Mouse (Mus musculus) limb, embryonic 14.5 days (tissue): ENCODE measurements around the gene Golga2. TPM values are rescaled to one million over a fixed set of nuclear protein-coding genes. Genes with fewer than 3 reads are reported as not detected.

ENCODE experiments used
- ATAC-seq: fragments of 200-750 bp; cut with Nextera tagmentation; 2 replicates; pipeline ENCODE4 v1.8.0; 2017; ENCODE audit warnings: low read depth, moderate number of reproducible peaks, moderate TSS enrichment; ENCODE audit not compliant: low FRiP score
- DNase-seq: peaks from one replicate; pipeline ENCODE4 v3.0.0-alpha.2; 2015; ENCODE audit warnings: low spot score
- H3K27ac ChIP-seq: fragments of 300-500 bp; sonication (generic); replicated peaks from 2 replicates; pipeline ENCODE4 v1.5.1; 2014; ENCODE audit warnings: low read depth, mild to moderate bottlenecking, low read length, moderate library complexity, mixed read lengths
- H3K27me3 ChIP-seq: fragments of 300-500 bp; sonication (generic); 2 replicates; pipeline ENCODE4 v1.6.1; 2014; ENCODE audit warnings: low read length, mixed read lengths; ENCODE audit not compliant: control insufficient read depth, insufficient read depth
- H3K36me3 ChIP-seq: fragments of 300-500 bp; sonication (generic); 2 replicates; pipeline ENCODE4 v1.6.1; 2014; ENCODE audit warnings: mild to moderate bottlenecking, low read length, moderate library complexity, mixed read lengths; ENCODE audit not compliant: control insufficient read depth, insufficient read depth
- H3K4me1 ChIP-seq: fragments of 300-500 bp; sonication (generic); 2 replicates; pipeline ENCODE4 v1.6.1; 2014; ENCODE audit warnings: antibody characterized with exemption, low read length, mixed read lengths; ENCODE audit not compliant: control insufficient read depth, insufficient read depth
- H3K4me2 ChIP-seq: fragments of 300-500 bp; sonication (generic); replicated peaks from 2 replicates; pipeline ENCODE4 v1.6.1; 2014; ENCODE audit warnings: low read depth, mild to moderate bottlenecking, low read length, moderate library complexity; ENCODE audit not compliant: severe bottlenecking
- H3K4me3 ChIP-seq: fragments of 300-500 bp; sonication (generic); replicated peaks from 2 replicates; pipeline ENCODE4 v1.5.1; 2014; ENCODE audit warnings: low read length
- H3K9ac ChIP-seq: fragments of 300-500 bp; sonication (generic); 2 replicates; pipeline ENCODE4 v1.6.1; 2014; ENCODE audit warnings: mild to moderate bottlenecking, low read depth, low read length, moderate library complexity; ENCODE audit not compliant: severe bottlenecking
- H3K9me3 ChIP-seq: fragments of 300-500 bp; sonication (generic); 2 replicates; pipeline ENCODE4 v1.6.1; 2016; ENCODE audit warnings: low read length; ENCODE audit not compliant: control insufficient read depth
- POLR2A ChIP-seq: fragments of 200-500 bp; IDR thresholded peaks from 2 replicates; pipeline ENCODE4 v1.8.0; 2012; ENCODE audit warnings: inconsistent platforms, mild to moderate bottlenecking, moderate library complexity, borderline replicate concordance; ENCODE audit not compliant: insufficient read depth, insufficient read length; ENCODE audit errors: extremely low read depth
- WGBS: fragments of 180-500 bp; shearing (Covaris S2); extraction: QIAGEN DNeasy Blood & Tissue Kit; methylation state at CpG from one replicate; pipeline ENCODE4 v1.1.7; 2014; 5-methylcytosine and 5-hydroxymethylcytosine counted together
- polyA plus RNA-seq, 2 experiments: library from polyadenylated mRNA; depleted of rRNA in 1 of 2; stranded (reverse) in 1 of 2; unstranded in 1 of 2; fragments of >200 nt; fragmentation: Nextera tagmentation in 1 of 2; extraction: Ambion mirVana in 1 of 2; gene quantifications; 2 replicates each; pipeline versions ENCODE4 v1.2.1 to v1.2.3; 2012 to 2014

Gene Golga2
- polyA plus RNA-seq, 2 experiments = 32.4 to 63.1 TPM

DNA sequence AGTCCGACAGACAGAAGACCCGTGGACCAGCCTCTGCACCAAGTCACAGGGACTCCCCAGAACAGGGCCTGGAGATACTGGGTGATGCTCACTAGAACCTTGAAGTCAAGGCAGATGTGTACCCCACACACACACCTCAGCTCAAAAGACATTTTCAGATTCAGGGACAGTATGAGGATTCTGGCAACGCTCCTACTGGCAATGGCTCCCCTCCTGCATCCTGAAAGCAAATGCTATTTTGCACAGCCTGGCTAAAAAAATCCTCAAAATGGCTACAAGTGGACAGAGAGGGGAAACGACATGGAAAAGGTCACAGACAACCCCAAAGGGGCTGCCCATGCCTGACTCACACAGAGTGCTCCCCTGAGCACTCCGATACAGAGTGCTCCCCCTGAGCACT, 45.0 kb downstream of the Golga2 start:
- H3K9ac ChIP-seq = no peak overlapping the region
- DNase-seq (no peak), ATAC-seq (no peak)
- no peaks in the 10 kb centered on the region for H3K9me3 ChIP-seq
- 89% methylated on average over 5 of the region's 5 CpGs for WGBS
- H3K27me3 ChIP-seq = no peaks in the 10 kb centered on the region
- peaks cover 68% of the 10 kb centered on the region for H3K36me3 ChIP-seq
- no peak overlapping the region for H3K27ac ChIP-seq
- TF ChIP-seq POLR2A = no peak
- peaks cover 31% of the 10 kb centered on the region for H3K4me1 ChIP-seq
- no peak overlapping the region for H3K4me3 ChIP-seq
- no peak overlapping the region for H3K4me2 ChIP-seq

DNA sequence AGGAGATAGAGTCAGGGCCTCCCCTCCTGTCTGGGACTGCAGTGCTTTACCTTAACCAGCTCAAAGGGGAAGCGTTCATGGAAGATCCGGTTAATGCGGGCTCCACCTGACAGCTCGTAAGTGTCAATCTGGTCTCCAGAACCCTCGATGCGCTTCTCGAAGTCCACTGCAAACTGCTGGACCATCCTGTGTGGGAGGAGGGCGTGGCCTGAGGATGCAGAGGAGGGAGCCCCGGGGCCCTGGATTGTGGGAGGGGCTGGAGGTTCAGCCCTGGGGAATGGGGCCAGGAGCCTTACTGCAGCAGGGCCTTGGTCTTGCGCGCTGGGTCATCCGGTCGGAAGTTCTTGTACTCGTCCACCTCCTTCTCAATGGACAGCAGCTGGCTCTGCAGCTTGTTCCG, 48.7 kb downstream of the Golga2 start:
- no peaks in the 10 kb centered on the region for H3K4me1 ChIP-seq
- peaks cover 90% of the 10 kb centered on the region for H3K36me3 ChIP-seq
- 52% methylated on average over 15 of the region's 15 CpGs for WGBS
- H3K9ac ChIP-seq = no peak overlapping the region
- TF ChIP-seq POLR2A = no peak
- H3K9me3 ChIP-seq = no peaks in the 10 kb centered on the region
- H3K27ac ChIP-seq = no peak overlapping the region
- H3K4me3 ChIP-seq = no peak overlapping the region
- H3K4me2 ChIP-seq = no peak overlapping the region
- no peaks in the 10 kb centered on the region for H3K27me3 ChIP-seq
- DNase-seq = no peak
- no peak for ATAC-seq

DNA sequence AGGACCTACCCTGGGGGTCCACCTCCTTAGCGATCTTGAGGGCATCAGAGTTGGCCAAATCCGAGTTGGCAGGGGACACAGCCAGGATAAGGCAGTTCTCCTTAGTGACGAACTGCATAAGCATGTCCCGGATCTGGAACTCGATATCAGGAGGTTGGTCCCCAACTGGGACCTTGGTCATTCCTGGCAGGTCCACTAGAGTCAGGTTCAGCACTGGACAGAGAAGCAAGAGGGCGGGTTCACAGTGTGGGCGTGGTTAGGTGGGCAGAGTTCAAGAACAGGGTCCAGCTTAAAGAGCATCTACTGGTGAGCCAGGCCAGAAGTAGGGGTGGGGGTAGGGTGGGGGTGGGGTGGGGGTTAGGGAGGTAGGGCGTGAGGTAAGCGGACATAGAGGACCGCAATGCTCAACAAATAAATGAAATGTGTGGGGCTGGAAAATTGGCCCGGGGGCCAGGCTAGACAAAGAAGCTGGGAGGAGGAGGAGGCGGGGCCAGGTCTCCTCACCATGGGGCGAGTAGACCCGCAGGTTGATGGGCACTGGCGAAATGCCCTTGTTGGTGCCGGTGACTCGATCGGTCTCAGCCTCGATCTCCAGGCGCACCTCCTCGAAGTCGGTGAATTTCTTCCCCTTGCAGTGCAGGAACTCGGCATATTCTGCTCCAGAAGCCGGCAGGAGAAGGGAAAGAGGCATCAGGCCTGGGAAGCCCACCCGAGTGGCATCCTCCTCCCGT, 52.9 kb downstream of the Golga2 start:
- Histone ChIP-seq H3K36me3 (peaks cover 61% of the 10 kb centered on the region), H3K9me3 (no peaks in the 10 kb centered on the region), H3K4me3 (no peak overlapping the region), H3K27me3 (no peaks in the 10 kb centered on the region), H3K9ac (no peak overlapping the region), H3K4me2 (no peak overlapping the region), H3K4me1 (0 out of 2 replicates have a peak, but pooled peaks cover 2% of the 10 kb centered on the region), H3K27ac (no peak overlapping the region)
- DNase-seq (no peak), ATAC-seq (no peak)
- 47% methylated on average over 26 of the region's 26 CpGs for WGBS
- TF ChIP-seq POLR2A = no peak

DNA sequence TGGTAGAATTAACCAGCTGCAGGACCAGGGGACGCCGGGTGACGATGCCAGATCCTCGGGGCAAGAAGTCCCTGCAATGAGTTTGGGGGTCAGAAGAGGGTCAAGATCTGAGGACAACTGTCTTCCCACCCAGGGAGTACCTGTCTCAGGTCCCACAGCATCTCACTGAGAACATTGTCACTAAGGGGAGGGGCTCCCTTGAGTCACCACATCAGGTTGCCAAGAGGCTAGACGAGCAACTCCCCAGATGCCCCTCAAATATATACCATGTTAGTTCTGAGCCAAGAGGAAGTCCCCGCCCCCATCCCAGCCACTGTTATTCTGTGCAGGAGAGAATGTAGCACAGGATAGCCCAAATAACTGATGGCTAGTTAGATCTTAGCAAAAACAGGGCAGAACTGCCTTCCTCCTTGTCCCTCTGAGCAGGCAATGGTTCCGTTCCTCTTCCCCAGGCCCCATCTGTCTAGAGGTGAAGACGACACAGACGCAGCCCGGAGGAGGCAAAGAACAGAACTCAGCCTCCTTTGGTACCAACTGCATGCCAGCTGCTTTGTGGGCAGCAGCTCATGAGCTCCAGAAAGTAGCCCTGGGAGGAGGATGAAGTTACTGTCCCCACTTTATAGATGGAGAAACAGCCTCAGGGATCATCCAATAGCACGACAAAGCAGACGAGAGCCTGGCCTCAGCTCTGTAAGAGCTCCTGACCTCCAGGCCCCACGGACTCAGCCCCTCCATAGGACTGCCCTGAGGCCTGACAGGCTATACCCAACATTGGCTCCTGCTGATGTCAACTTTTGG, 53.9 kb downstream of the Golga2 start:
- WGBS = 76% methylated on average over 13 of the region's 13 CpGs
- Histone ChIP-seq H3K4me3 (no peak overlapping the region), H3K9ac (no peak overlapping the region), H3K27me3 (no peaks in the 10 kb centered on the region), H3K27ac (no peak overlapping the region), H3K36me3 (peaks cover 51% of the 10 kb centered on the region), H3K4me2 (no peak overlapping the region), H3K9me3 (no peaks in the 10 kb centered on the region), H3K4me1 (0 out of 2 replicates have a peak, but pooled peaks cover 2% of the 10 kb centered on the region)
- no peak for DNase-seq
- ATAC-seq = no peak
- no peak for TF ChIP-seq POLR2A

DNA sequence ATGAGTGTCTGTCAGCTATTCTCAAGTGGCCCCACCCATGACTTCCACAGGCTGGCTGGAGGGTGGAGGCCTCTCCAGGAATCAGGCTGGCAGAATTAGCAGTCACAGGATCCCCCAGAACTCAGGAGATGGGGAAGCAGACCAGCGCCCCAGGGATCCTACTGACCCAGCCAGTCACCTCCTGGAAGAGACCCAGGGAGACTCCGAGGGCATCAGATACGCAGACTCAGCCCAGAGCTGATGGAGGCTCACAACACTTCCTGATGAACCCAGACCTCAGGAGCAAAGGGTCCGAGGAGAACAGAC, 54.4 kb downstream of the Golga2 start:
- Histone ChIP-seq H3K4me1 (0 out of 2 replicates have a peak, but pooled peaks cover 2% of the 10 kb centered on the region), H3K9me3 (no peaks in the 10 kb centered on the region), H3K27ac (no peak overlapping the region), H3K36me3 (peaks cover 47% of the 10 kb centered on the region), H3K27me3 (no peaks in the 10 kb centered on the region), H3K4me2 (no peak overlapping the region), H3K9ac (no peak overlapping the region), H3K4me3 (no peak overlapping the region)
- ATAC-seq = no peak
- no peak for TF ChIP-seq POLR2A
- DNase-seq = no peak
- 82% methylated on average over 4 of the region's 4 CpGs for WGBS
